Mouse (Mus musculus) thymus, postnatal 10 days (tissue): ENCODE results near the gene Tshz2.
A peak's percentile ranks its signal among the peaks of the same experiment; 100 is the strongest.

Experiments
- DNase-seq, 2 experiments: peaks; one replicate each; pipeline ENCODE4 v3.0.0; 2021; ENCODE audit warnings: low spot score in 2 of 2

Gene Tshz2

DNA sequence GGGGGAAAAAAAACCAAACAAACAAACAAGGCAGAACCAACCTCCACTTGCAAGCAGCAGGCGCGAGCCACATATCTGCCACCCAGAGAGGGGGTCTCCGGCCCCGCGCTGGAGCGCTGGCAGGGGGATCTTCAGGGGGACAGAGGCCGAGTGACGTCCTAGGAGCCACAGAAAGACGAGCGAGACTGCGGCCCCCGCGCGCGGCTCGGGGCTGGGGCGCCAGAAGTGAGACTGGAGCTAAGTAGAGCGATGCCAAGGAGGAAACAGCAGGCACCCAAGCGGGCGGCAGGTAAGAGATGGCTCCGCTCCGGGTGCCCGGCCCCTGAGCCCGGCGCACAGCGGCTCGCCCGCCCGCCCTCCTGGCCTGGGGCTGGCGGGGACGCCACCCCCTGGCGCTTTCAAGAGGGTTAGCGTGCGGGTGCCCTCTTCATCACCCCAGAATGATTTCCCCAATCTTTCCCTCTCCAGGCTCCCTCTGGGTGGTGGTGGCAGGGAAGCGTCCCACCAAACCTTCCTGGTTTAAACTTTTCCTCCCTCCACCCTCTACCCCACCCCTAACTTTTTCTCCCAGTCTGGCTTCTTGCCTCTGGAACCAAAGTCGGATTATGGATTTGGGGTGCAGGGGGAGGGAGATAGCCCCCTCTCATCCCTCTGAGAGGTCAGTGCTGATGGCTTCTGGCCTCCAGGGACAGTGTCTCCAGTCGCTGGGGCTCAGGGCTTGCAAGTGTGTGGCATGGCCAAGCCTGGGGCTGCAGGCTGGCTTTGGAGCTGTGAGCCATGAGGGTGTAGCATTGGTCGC lies 877 bp downstream of the Tshz2 start:
- DNase-seq, result peak in 1 of 2 experiments; percentile 23

DNA sequence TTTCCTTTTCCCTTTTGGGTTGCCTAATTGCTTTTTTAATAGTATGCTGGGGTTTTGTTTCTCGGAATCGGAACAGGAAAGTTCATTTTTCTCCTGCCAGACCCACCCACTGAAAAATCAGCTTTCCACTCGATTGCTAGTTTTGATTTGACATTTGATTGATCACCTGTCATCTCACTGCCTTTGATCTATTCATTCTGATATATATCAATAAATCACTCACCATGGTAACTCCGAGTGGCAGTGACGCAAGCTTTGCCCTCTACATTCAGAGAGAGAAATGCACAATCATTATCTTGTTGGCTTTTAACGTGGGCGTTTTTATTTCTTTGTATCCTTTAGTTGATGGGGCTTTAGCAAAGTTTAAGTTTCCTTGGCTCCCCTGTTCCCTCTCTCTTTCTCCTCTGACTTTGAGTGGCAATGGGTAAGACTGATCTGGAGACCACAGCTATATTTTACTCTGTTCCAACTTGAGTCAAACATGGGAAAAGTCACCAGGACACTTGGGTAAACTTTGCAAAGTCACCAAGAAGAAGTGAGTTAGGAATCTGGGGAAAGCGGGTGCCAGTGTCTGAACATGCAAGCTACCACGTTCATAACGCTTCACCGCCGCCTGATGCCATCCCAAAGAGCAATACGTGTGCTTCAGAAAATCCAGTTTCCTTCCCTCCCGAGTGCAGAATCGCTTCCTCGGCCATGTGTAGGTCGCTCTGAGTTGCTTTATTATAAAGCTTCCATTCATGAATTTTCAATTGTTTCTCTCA lies 2.0 kb downstream of the Tshz2 start:
- DNase-seq, result no peak

GRCm38 (mm10) chr2:169635428-169635827 lies 2.6 kb downstream of the Tshz2 start:
- DNase-seq, result no peak

- DNase-seq, result no peak
These were observed 3.6 kb downstream of the Tshz2 start for GRCm38 (mm10) chr2:169636414-169636813.

DNA sequence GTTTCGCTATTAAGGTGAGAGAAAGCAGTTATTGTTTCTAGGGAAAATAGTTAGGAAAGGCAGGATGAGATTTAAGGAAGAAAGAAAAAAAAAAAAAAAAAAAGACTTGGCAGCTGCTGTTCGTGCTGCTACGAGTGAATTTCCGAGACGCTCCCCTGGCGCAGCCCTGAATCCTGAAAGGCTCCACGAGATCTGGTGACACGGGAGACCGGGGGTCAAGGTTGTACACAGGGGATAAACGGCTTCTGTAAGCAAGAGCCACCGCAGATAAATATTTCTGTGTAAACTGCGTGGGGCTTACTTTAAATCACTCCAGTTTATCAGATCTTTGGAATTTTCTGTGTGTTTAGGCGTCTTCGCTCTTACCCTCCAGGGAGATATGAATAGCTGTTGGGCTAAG lies 8.7 kb downstream of the Tshz2 start:
- DNase-seq, result no peak

DNA sequence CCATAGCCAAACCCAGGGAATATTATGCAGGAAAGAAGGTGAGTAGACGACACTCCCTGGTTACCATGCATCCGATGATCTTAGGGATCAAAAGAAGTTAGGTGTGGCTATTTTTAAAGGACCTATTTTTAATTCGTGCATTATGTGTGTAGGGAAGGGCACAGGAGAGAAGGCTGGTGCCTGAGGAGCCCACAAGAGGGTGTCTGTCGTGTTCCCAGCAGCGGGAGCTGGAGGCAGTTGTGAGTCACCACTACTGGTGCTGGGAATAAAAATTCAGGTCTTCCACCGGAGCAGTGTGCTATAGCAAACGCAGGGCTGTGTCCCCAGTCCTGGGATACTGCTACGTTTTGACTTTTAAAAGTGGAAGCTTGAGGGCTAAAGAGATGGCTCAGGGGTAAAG lies 9.6 kb downstream of the Tshz2 start:
- no peak for DNase-seq

- no peak for DNase-seq
These were observed 14.3 kb downstream of the Tshz2 start for GRCm38 (mm10) chr2:169647091-169647490.

DNA sequence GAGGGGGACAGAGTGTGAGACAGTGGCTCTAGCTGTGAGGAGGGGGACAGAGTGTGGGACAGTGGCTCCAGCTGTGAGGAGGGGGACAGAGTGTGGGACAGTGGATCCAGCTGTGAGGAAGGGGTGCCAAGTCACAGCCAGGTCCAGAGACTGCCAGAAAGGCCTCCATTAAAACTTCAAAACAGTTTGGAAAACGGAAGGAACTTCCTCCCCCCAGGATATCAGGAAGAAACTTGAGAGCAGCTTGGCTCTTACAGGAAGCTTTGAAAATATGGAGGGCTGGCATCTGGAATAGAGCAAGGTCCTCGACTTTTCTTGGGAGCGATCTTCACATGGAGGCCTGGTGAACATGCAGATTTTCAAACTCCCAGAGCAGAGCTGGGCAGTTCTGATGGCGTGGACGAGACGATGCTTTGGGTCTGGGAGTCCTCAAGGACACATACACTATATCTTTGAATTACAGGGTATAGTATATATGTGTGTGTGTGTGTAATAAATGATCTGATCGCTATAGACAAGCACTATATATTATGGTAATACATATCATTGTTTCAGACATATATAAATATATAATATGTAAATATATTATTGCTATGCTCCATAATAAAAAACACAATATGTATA lies 16.6 kb downstream of the Tshz2 start:
- no peak for DNase-seq

GRCm38 (mm10) chr2:169653282-169653681 lies 20.5 kb downstream of the Tshz2 start:
- no peak for DNase-seq

- DNase-seq, result no peak
These were observed 31.0 kb downstream of the Tshz2 start for GRCm38 (mm10) chr2:169663792-169664191.

DNA sequence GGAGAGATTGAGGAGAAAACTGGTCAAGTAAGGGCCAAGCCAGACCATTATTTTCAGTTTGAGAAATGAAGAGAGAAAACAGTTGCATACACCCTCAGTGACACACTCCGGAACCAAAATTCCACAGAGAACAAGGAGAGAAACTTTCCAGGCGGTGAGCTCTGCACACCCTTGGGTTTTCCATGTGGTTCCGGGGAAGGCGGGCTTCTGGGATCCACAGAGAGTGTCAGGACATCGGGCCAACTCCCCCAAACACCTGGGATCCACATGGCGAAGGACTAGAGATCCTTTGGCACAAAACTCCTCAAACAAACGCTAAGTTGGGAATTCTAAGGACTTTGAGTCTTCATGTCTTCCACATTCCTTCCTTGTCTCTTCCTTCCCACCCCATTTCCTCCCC lies 38.5 kb downstream of the Tshz2 start:
- no peak for DNase-seq

DNA sequence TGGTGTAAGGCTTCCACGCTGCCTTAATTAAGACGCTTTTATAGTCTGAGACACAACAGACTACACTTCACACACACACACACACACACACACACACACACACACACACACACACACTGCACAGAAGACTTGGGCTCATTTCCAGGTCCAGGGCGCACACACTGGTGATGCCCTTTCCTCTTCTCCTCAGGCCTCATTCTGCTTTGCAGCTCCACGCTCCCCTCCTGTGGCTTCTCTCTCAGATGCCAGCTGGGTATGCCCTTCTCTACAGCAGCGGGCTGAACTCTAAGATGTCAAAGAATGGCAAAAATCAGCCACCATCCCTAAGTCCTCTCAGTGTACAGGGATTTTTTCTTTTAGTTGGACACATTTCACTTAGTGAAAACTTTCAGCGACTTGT lies 41.0 kb downstream of the Tshz2 start:
- DNase-seq, result no peak

DNA sequence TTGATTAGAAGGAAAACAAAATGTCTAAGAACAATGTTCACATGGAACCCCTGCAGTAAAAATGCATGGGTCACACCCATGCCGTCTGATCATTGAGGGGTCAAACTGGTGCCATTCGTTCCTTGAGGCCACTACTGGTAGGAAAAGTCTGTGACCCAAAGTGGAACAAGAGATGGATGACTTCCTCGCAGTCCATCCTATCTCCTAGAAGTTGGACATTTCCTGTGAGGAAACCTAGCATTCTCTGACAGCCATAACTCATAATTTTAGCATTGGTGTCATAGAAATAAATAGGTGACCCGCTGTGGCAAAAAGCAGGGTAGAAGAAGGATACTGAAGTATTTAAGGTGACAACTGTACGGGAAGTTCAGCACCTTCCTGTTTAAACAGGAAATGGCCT lies 41.4 kb downstream of the Tshz2 start:
- DNase-seq, result no peak

DNA sequence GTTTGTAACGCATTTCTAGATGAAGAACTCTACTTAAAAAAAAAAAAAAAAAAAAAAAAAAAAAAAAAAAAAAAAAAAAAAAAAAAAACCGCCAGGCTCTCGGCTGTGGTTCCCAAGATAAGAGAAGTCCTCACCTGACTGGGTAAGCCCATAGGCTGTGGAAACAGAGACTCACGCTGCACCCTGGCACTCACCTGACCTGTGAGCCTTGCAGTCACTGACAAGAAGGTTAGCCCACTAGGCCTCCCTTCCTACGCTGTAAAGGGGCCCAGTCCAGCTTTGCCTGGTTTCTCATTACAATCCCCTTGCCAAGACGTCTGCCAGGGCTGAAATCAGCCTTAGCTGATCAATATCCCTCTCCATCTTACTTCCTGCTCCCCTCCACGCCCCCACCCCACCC lies 46.5 kb downstream of the Tshz2 start:
- peak in 1 of 2 experiments; percentile 35 for DNase-seq

DNA sequence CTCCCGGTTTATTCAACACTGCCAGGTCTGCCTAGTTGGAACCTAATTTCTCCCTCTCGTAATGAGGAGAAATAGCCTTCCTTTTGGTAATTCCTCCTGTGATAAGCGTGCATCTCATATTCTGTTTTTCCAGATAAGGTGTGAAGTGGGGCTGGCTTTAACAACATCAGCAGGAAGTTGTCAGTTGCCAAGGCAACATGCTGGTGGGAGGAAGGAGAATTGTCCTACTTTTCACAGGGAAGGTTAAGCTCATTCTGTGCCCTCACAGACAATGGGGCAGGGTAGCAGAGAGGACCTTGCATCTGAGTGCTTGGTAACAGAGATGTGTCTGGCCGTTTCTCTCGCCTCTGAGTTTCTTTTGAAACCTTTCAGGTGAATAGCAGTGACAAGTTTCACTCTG lies 47.1 kb downstream of the Tshz2 start:
- peak in 1 of 2 experiments; percentile 31 for DNase-seq

DNA sequence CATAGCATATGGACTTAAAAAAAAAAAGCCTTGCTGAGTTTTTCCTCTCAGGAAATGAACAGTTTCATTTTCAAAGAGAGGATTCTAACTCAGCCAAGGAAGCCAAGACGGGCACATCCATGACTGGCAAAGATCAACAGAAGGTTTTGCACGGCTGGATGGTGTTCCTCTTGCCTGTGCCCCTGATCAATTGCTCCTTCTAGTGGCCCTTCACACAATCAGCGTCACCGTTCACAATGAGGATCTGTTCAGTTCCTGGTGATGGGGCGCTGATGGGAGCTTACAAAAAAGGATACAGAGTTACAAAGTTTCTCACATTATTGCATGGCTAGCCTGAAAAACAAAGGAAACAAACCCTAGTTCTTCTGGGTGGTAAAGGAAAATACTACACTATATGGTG lies 52.4 kb downstream of the Tshz2 start:
- no peak for DNase-seq

- no peak for DNase-seq
These were observed 52.9 kb downstream of the Tshz2 start for GRCm38 (mm10) chr2:169685747-169686146.

- DNase-seq, result no peak
These were observed 54.1 kb downstream of the Tshz2 start for GRCm38 (mm10) chr2:169686697-169687430.

GRCm38 (mm10) chr2:169690054-169690453 lies 57.2 kb downstream of the Tshz2 start:
- peak in 1 of 2 experiments; percentile 34 for DNase-seq

- DNase-seq, result no peak
These were observed 61.7 kb downstream of the Tshz2 start for GRCm38 (mm10) chr2:169694494-169694893.

GRCm38 (mm10) chr2:169695025-169695424 lies 62.2 kb downstream of the Tshz2 start:
- DNase-seq, result peak; percentile 33 to 47

DNA sequence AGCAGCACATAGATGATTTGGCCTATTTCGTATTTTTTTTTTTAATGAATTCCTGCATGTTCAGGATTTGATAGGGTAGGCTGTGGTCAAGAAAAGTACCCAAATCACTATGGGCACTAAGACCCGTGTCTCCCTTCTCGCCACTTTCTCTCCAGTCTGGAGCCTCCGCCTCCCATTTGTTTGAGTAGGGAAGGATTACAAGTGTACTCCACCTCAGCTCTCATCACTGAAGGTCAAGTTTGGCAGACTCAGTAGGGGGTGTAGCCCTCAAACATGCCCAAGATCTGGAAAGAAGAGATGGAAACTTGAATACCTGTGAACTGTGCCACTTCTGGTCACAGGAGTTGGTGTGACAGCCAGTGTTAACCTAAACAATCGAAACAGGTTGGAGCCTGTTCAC lies 66.3 kb downstream of the Tshz2 start:
- no peak for DNase-seq
